Mouse (Mus musculus): ENCODE data around the gene Lats1. TPM values are rescaled to one million over a fixed set of nuclear protein-coding genes. Genes with fewer than 3 reads are reported as not detected.

Gene Lats1
- polyA plus RNA-seq (2014; fragmentation: Nextera tagmentation; extraction: Ambion mirVana), result 5.3 and 6.0 TPM in 2 replicates

GRCm38 (mm10) chr10:7680731-7681301 is at the start of gene Lats1, which contains the start of gene Pcmt1:
Lats1 (plus strand) TSS chr10:7681214.
Pcmt1 (minus strand) TSS chr10:7681136.
- Histone ChIP-seq H3K4me2 (ENCODE audit: low read length) (peak within 1 kb of the TSS; percentile 92), H3K36me3 (ENCODE audit: control insufficient read depth, insufficient read depth, low read length) (peaks cover 36% of the 10 kb centered on the region), H3K4me1 (ENCODE audit: control insufficient read depth in 2 of 2, insufficient read depth in 2 of 2, low read length in 2 of 2) (peaks cover 6 to 29% of the 10 kb centered on the region in 2 experiments), H3K9me3 (ENCODE audit: control insufficient read depth, low read length) (no peaks in the 10 kb centered on the region), H3K27me3 (ENCODE audit: control insufficient read depth, insufficient read depth, low read length) (no peaks in the 10 kb centered on the region), H3K4me3 (ENCODE audit: control insufficient read depth in 1 of 2, insufficient read depth in 1 of 2, low read depth in 1 of 2, low read length in 2 of 2) (peak within 1 kb of the TSS; percentile 94 to 98), H3K9ac (ENCODE audit: low read length) (peak within 1 kb of the TSS; percentile 99), H3K27ac (replicated peaks in 1 of 2; ENCODE audit: control insufficient read depth in 1 of 2, insufficient read depth in 1 of 2, low read depth in 2 of 2, low read length in 2 of 2) (peak within 1 kb of the TSS; percentile 98 to 99)
- WGBS, result under 1% methylated on average over 55 of the region's 65 CpGs
- ATAC-seq (ENCODE audit: insufficient number of reproducible peaks, insufficient read depth, low FRiP score, low read depth), result peak; percentile 82

DNA sequence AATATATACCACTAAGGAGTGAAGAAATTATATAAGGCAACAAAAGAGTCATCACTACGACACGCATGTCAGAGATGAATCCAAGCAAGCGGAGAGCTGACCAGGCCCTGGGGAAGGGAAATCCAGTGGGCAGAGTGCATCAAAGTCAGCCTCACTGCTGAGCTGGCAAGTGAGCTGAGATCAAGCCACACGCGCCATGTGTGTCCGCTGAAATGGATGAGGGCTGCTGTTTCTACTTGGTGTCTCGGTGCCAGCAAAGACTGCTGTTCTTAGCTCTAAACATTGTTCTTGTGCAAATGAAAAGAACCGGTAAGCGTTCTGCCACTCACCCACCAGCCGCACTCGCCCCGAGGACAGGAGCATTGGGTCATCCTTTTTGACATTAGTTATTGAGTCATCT is 40.6 kb upstream of the Lats1 start:
- Histone ChIP-seq H3K9me3 (ENCODE audit: control insufficient read depth, low read length) (no peaks in the 10 kb centered on the region), H3K27me3 (ENCODE audit: control insufficient read depth, insufficient read depth, low read length) (no peaks in the 10 kb centered on the region), H3K4me3 (ENCODE audit: control insufficient read depth in 1 of 2, insufficient read depth in 1 of 2, low read depth in 1 of 2, low read length in 2 of 2) (no peak overlapping the region), H3K9ac (ENCODE audit: low read length) (no peak overlapping the region), H3K36me3 (ENCODE audit: control insufficient read depth, insufficient read depth, low read length) (peaks cover 78% of the 10 kb centered on the region), H3K4me2 (ENCODE audit: low read length) (no peak overlapping the region), H3K27ac (replicated peaks in 1 of 2; ENCODE audit: control insufficient read depth in 1 of 2, insufficient read depth in 1 of 2, low read depth in 2 of 2, low read length in 2 of 2) (no peak overlapping the region), H3K4me1 (ENCODE audit: control insufficient read depth in 2 of 2, insufficient read depth in 2 of 2, low read length in 2 of 2) (no peaks in the 10 kb centered on the region)
- WGBS, result 97% methylated on average over 12 of the region's 12 CpGs
- no peak for ATAC-seq (ENCODE audit: insufficient number of reproducible peaks, insufficient read depth, low FRiP score, low read depth)

GRCm38 (mm10) chr10:7645911-7646310 is 35.1 kb upstream of the Lats1 start:
- H3K27ac ChIP-seq (replicated peaks in 1 of 2; ENCODE audit: control insufficient read depth in 1 of 2, insufficient read depth in 1 of 2, low read depth in 2 of 2, low read length in 2 of 2), result no peak overlapping the region
- no peaks in the 10 kb centered on the region for H3K9me3 ChIP-seq (ENCODE audit: control insufficient read depth, low read length)
- H3K4me3 ChIP-seq (ENCODE audit: control insufficient read depth in 1 of 2, insufficient read depth in 1 of 2, low read depth in 1 of 2, low read length in 2 of 2), result no peak overlapping the region
- peaks cover 65% of the 10 kb centered on the region for H3K36me3 ChIP-seq (ENCODE audit: control insufficient read depth, insufficient read depth, low read length)
- ATAC-seq (ENCODE audit: insufficient number of reproducible peaks, insufficient read depth, low FRiP score, low read depth), result no peak
- H3K9ac ChIP-seq (ENCODE audit: low read length), result no peak overlapping the region
- H3K4me1 ChIP-seq (ENCODE audit: control insufficient read depth in 2 of 2, insufficient read depth in 2 of 2, low read length in 2 of 2), result peaks cover 2 to 5% of the 10 kb centered on the region in 2 experiments; a peak in 3 of 4 replicates
- H3K27me3 ChIP-seq (ENCODE audit: control insufficient read depth, insufficient read depth, low read length), result no peaks in the 10 kb centered on the region
- WGBS, result 85% methylated on average over 2 of the region's 2 CpGs
- H3K4me2 ChIP-seq (ENCODE audit: low read length), result no peak overlapping the region

GRCm38 (mm10) chr10:7649059-7649458 is 32.0 kb upstream of the Lats1 start:
- Histone ChIP-seq H3K9me3 (ENCODE audit: control insufficient read depth, low read length) (no peaks in the 10 kb centered on the region), H3K36me3 (ENCODE audit: control insufficient read depth, insufficient read depth, low read length) (peaks cover 38% of the 10 kb centered on the region), H3K9ac (ENCODE audit: low read length) (0 out of 2 replicates have a peak overlapping the region, but pooled peaks have one; percentile 31), H3K4me1 (ENCODE audit: control insufficient read depth in 2 of 2, insufficient read depth in 2 of 2, low read length in 2 of 2) (peaks cover 2 to 5% of the 10 kb centered on the region in 2 experiments; a peak in 3 of 4 replicates), H3K27ac (replicated peaks in 1 of 2; ENCODE audit: control insufficient read depth in 1 of 2, insufficient read depth in 1 of 2, low read depth in 2 of 2, low read length in 2 of 2) (0 out of 4 replicates have a peak overlapping the region, but pooled peaks of 1 of the 2 experiments have one; percentile 19), H3K27me3 (ENCODE audit: control insufficient read depth, insufficient read depth, low read length) (no peaks in the 10 kb centered on the region), H3K4me2 (ENCODE audit: low read length) (no peak overlapping the region), H3K4me3 (ENCODE audit: control insufficient read depth in 1 of 2, insufficient read depth in 1 of 2, low read depth in 1 of 2, low read length in 2 of 2) (no peak overlapping the region)
- WGBS, result 36% methylated on average over 4 of the region's 4 CpGs
- no peak for ATAC-seq (ENCODE audit: insufficient number of reproducible peaks, insufficient read depth, low FRiP score, low read depth)

DNA sequence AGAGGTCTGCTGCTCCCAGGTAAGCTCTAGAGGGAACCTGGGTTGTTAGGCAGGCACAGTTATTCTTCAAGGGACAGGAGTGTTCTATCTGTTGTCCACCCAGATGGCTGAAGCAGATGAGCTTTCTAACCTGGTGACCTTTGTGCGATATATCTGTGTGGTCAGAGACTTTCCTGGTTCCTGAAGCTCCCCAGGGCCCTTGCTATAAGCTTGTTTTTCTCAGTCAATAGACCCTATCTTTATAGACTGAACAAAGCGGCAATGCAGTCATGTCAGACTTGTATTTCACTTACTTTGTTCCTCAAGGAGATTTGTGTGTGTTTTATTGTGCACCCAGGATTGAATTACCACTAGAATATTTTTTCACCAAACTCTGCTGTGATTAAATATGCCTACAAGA is 30.0 kb upstream of the Lats1 start:
- peaks cover 2 to 5% of the 10 kb centered on the region in 2 experiments; a peak in 3 of 4 replicates for H3K4me1 ChIP-seq (ENCODE audit: control insufficient read depth in 2 of 2, insufficient read depth in 2 of 2, low read length in 2 of 2)
- H3K4me2 ChIP-seq (ENCODE audit: low read length), result no peak overlapping the region
- H3K9me3 ChIP-seq (ENCODE audit: control insufficient read depth, low read length), result no peaks in the 10 kb centered on the region
- no peak overlapping the region for H3K9ac ChIP-seq (ENCODE audit: low read length)
- H3K36me3 ChIP-seq (ENCODE audit: control insufficient read depth, insufficient read depth, low read length), result peaks cover 26% of the 10 kb centered on the region
- WGBS, result 100% methylated on average over 2 of the region's 2 CpGs
- H3K4me3 ChIP-seq (ENCODE audit: control insufficient read depth in 1 of 2, insufficient read depth in 1 of 2, low read depth in 1 of 2, low read length in 2 of 2), result no peak overlapping the region
- no peaks in the 10 kb centered on the region for H3K27me3 ChIP-seq (ENCODE audit: control insufficient read depth, insufficient read depth, low read length)
- H3K27ac ChIP-seq (replicated peaks in 1 of 2; ENCODE audit: control insufficient read depth in 1 of 2, insufficient read depth in 1 of 2, low read depth in 2 of 2, low read length in 2 of 2), result no peak overlapping the region
- no peak for ATAC-seq (ENCODE audit: insufficient number of reproducible peaks, insufficient read depth, low FRiP score, low read depth)

DNA sequence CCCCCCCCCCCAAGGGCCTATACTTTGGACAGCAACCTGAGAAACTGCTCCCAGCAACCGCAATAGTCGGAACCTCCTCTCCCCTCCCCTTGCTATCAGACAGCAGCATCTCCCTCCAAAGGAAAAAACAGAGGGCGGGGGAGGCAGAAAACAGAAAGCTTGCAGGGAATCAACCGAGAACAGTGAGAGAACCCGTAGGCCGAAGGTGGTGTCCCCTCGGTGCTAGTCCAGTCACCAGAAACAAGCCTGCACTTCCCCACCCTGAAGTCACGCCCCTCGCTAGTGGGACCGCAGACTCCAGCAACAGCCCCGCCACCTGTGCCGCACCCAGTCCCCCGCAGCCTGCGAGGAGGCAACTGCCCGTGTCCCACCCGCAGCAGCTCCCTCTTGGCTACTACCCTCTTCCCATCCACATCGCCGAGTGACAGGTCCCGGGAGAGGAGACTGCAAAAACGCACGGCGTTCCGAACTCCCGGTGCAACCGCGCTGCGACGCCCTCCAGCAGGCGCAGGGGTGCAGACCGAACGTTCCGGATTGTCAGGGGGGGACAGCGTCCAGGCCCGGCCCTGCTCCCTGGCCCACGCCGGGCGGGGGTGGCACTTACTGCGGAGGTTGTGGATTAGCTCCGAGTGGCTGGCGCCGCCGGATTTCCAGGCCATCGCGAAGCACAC is 18.4 kb upstream of the Lats1 start:
- peaks cover 0 to 8% of the 10 kb centered on the region in 2 experiments; a peak in 1 of 4 replicates for H3K4me1 ChIP-seq (ENCODE audit: control insufficient read depth in 2 of 2, insufficient read depth in 2 of 2, low read length in 2 of 2)
- H3K27me3 ChIP-seq (ENCODE audit: control insufficient read depth, insufficient read depth, low read length), result no peaks in the 10 kb centered on the region
- H3K4me3 ChIP-seq (ENCODE audit: control insufficient read depth in 1 of 2, insufficient read depth in 1 of 2, low read depth in 1 of 2, low read length in 2 of 2), result peak overlapping the region; percentile 72 to 96
- H3K27ac ChIP-seq (replicated peaks in 1 of 2; ENCODE audit: control insufficient read depth in 1 of 2, insufficient read depth in 1 of 2, low read depth in 2 of 2, low read length in 2 of 2), result peak overlapping the region; percentile 82 to 90
- under 1% methylated on average over 44 of the region's 44 CpGs for WGBS
- no peaks in the 10 kb centered on the region for H3K9me3 ChIP-seq (ENCODE audit: control insufficient read depth, low read length)
- peak overlapping the region; percentile 88 for H3K9ac ChIP-seq (ENCODE audit: low read length)
- H3K36me3 ChIP-seq (ENCODE audit: control insufficient read depth, insufficient read depth, low read length), result no peaks in the 10 kb centered on the region
- ATAC-seq (ENCODE audit: insufficient number of reproducible peaks, insufficient read depth, low FRiP score, low read depth), result peak; percentile 77
- H3K4me2 ChIP-seq (ENCODE audit: low read length), result peak overlapping the region; percentile 74

- H3K27ac ChIP-seq (replicated peaks in 1 of 2; ENCODE audit: control insufficient read depth in 1 of 2, insufficient read depth in 1 of 2, low read depth in 2 of 2, low read length in 2 of 2), result peak overlapping the region; percentile 82 to 90
- H3K36me3 ChIP-seq (ENCODE audit: control insufficient read depth, insufficient read depth, low read length), result no peaks in the 10 kb centered on the region
- H3K9ac ChIP-seq (ENCODE audit: low read length), result peak overlapping the region; percentile 88
- WGBS, result under 1% methylated on average over 64 of the region's 64 CpGs
- peak; percentile 91 for ATAC-seq (ENCODE audit: insufficient number of reproducible peaks, insufficient read depth, low FRiP score, low read depth)
- no peaks in the 10 kb centered on the region for H3K9me3 ChIP-seq (ENCODE audit: control insufficient read depth, low read length)
- H3K4me1 ChIP-seq (ENCODE audit: control insufficient read depth in 2 of 2, insufficient read depth in 2 of 2, low read length in 2 of 2), result peaks cover 0 to 13% of the 10 kb centered on the region in 2 experiments; a peak in 2 of 4 replicates
- peak overlapping the region; percentile 74 for H3K4me2 ChIP-seq (ENCODE audit: low read length)
- H3K4me3 ChIP-seq (ENCODE audit: control insufficient read depth in 1 of 2, insufficient read depth in 1 of 2, low read depth in 1 of 2, low read length in 2 of 2), result peak overlapping the region; percentile 72 to 96
- no peaks in the 10 kb centered on the region for H3K27me3 ChIP-seq (ENCODE audit: control insufficient read depth, insufficient read depth, low read length)
These were observed 17.6 kb upstream of the Lats1 start for GRCm38 (mm10) chr10:7663159-7664026.
